Mouse (Mus musculus) left cerebral cortex, postnatal 36 days (tissue): Measurements from ENCODE around the gene Bad. TPM values are rescaled to one million over a fixed set of nuclear protein-coding genes. Genes with fewer than 3 reads are reported as not detected.
A peak's percentile ranks its signal among the peaks of the same experiment; 100 is the strongest.

ENCODE experiments used
- DNase-seq, 2 experiments: peaks; one replicate each; pipeline ENCODE4 v3.0.0; 2021 to 2022; ENCODE audit warnings: low spot score in 2 of 2, mixed read lengths in 1 of 2
- intact Hi-C: fragments of 180-260 bp; cut with DNase I; formaldehyde crosslinking; loops from one replicate; pipeline ENCODE4 v1.15.1; 2025
- total RNA-seq, 2 experiments: library from RNA; stranded (reverse); gene quantifications; 2 replicates each; pipeline ENCODE4 v1.2.3; 2021

Gene Bad
- total RNA-seq, 2 experiments from 2014 or later, result 36.6 to 42.6 TPM

GRCm38 (mm10) chr19:6931002-6931401 lies 10.7 kb upstream of the Bad start:
- DNase-seq, result no peak
- intact Hi-C loops, result loop anchor here (5.0 to 10.0 kb wide), 2 partner anchors 436 to 509 kb away; no protein-coding TSS in a partner anchor

DNA sequence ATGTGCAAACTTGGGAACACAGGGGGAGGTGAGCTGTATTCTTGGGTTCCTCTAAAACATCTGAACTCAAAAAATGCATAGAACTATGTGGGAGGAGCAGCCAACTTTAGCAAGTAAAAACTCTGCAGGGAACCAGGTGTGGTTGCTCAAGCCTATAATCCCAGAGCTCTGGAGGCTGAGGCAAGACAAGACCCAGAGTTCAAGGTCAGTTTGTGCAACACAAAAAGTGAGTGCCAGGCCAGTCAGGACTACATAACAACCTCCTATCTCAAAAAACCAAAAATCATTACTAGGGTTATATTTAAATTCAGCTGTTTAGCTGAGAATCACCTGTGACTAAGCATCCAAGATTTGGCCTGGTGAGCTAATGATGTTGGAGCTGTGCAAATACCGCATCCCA lies 9.6 kb upstream of the Bad start:
- no peak for DNase-seq
- intact Hi-C loops, result loop anchor here (5.0 to 10.0 kb wide), 2 partner anchors 437 to 510 kb away; no protein-coding TSS in a partner anchor

GRCm38 (mm10) chr19:6933102-6933435 lies 8.6 kb upstream of the Bad start:
- peak in 1 of 2 experiments; percentile 78 for DNase-seq
- intact Hi-C loops, result loop anchor here (5.0 to 10.0 kb wide), 2 partner anchors 438 to 511 kb away; no protein-coding TSS in a partner anchor

GRCm38 (mm10) chr19:6933436-6934194 lies 8.0 kb upstream of the Bad start:
- intact Hi-C loops, result loop anchor here (5.0 to 10.0 kb wide), 2 partner anchors 439 to 511 kb away; no protein-coding TSS in a partner anchor
- DNase-seq, result peak; percentile 73 to 79

GRCm38 (mm10) chr19:6934195-6934977 lies 7.3 kb upstream of the Bad start, which contains the start of gene Kcnk4:
TSS of gene Kcnk4 (minus strand) at chr19:6934515.
- DNase-seq, result no peak
- intact Hi-C loops, result loop anchor here (5.0 to 10.0 kb wide), 2 partner anchors 440 to 512 kb away; no protein-coding TSS in a partner anchor

DNA sequence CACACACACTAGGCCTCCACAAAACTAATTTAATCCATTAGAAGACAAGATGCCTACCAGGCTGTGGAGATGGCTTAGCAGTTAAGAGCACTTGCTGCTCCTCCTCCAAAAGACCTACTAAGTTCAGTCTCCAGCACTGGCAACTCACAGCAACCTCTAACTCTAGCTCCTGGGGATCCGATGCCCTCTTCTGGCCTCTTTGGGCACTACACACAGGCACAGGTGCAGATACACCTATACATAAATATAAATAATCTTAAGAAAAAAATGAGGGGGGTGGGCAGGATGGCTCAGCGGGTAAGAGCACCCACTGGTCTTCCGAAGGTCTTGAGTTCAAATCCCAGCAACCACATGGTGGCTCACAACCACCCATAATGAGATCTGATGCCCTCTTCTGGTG lies 5.4 kb upstream of the Bad start:
- no peak for DNase-seq
- intact Hi-C loops, result loop anchor here (10.0 kb wide), 1 partner anchor 441 kb away; no protein-coding TSS in a partner anchor

GRCm38 (mm10) chr19:6937541-6938465 lies 3.9 kb upstream of the Bad start:
- intact Hi-C loops, result loop anchor here (10.0 kb wide), 1 partner anchor 443 kb away; no protein-coding TSS in a partner anchor
- no peak for DNase-seq

DNA sequence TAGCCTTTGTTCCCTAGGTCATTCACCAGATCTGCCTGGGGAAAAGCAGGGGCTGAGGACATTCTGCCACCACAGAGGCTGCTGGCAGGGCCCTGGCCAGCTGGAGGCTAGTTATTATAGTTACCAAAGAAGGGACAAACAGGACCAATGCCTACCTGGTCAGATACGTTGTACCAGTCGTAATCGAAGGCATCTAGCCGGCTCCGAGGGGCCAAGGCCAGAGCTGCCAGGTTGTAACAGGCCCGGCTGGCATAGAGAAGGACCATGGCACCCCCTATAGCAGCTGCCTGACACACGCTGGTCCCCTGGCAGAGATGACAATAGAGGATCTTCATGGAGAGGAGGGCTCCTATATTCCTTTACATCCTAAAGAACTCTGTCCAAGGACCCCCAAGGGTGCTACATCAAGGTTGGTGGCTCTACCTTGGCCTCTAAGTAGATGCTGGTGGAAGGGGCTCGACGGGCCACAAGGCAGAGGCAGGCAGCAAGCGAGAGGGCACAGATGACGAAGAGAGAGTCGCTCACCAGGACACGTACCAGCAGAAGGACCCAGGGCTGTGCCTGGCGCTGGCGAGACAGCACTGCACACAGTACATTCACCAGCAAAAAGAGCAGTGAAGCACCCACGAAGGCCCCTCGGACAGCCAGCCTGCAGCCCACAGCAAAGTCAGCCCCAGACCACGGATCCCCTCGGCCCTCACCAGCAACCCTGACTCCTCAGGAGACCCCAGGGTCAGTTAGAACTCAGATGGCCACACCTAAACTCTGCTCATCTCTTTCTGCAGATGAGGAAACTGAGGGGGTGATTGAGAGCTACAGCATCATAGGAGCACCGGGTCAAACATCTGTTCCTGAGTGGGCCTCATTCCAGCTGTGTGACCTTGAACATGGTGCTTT lies 2.3 kb upstream of the Bad start:
- DNase-seq, result no peak
- intact Hi-C loops, result loop anchor here (10.0 kb wide), 2 partner anchors 445 to 695 kb away; partner anchors contain the start of gene Atg2a

GRCm38 (mm10) chr19:6940396-6941351 lies 987 bp upstream of the Bad start:
- no peak for DNase-seq
- intact Hi-C loops, result loop anchor here (1.0 to 10.0 kb wide), 2 partner anchors 19 to 696 kb away; partner anchors contain the start of genes Atg2a and Esrra

- peak; percentile 91 to 92 for DNase-seq
- intact Hi-C loops, result loop anchor here (10.0 kb wide), 1 partner anchor 697 kb away; the partner anchor contains the start of gene Atg2a
Observed at GRCm38 (mm10) chr19:6942249-6942691, 609 bp downstream of the Bad start, which contains the start of gene Gpr137. TSS of gene Gpr137 (minus strand) at chr19:6942480.

DNA sequence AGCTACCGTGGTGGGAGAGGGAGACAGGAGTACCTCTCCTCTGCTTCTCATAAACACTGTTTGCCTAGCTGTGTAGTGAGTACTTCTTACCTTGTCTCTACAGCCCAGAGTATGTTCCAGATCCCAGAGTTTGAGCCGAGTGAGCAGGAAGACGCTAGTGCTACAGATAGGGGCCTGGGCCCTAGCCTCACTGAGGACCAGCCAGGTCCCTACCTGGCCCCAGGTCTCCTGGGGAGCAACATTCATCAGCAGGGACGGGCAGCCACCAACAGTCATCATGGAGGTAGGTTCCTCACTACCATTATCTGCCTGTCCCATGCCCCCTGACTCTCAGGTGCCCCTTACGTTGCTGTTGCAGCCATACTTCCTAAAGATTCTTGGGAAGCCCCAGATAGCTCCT lies 1.1 kb downstream of the Bad start:
- intact Hi-C loops, result loop anchor here (10.0 kb wide), 1 partner anchor 698 kb away; the partner anchor contains the start of gene Atg2a
- no peak for DNase-seq

DNA sequence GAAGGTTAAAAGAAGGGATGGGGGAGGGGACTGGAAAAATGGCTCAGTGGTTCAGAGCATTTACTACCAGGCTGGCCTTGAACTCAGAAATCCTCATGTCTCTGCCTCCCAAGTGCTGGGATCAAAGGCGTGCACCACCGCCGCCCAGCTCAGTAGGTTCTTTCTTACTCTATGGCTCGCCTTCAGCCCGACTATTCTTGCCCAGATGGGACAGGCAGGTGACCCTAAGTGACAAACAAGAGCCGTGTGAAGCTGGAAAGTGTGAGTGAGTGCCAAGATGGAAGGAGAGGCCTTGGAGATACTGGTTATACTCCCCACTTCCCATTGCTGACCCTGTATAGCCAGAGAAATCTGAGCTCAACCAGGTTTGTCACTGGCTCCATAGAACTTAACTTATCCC lies 2.0 kb downstream of the Bad start:
- intact Hi-C loops, result loop anchor here (10.0 kb wide), 1 partner anchor 699 kb away; the partner anchor contains the start of gene Atg2a
- DNase-seq, result no peak

DNA sequence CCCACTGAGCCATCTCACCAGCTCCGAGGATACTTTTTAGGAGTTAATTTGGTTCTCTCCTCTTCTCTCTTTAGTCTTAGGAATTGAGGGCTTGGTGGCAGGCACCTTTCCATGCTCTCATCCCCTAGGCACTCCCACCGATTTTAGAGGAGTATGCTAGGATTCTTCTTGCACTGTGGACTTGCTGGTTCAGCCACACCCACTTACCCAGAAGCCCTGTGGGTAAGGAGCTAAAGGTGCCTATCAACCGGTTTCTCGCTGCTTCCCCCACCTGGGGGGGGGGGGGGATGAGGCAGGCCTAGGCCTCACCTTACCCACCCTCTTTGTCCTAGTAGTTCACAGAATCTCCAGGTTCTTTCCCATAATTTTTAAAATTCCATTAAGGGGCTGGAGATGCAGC lies 6.1 kb downstream of the Bad start:
- intact Hi-C loops, result loop anchor here (10.0 kb wide), 1 partner anchor 703 kb away; the partner anchor contains the start of gene Atg2a
- no peak for DNase-seq

- no peak for DNase-seq
- intact Hi-C loops, result loop anchor here (10.0 kb wide), 1 partner anchor 703 kb away; the partner anchor contains the start of gene Atg2a
Observed at GRCm38 (mm10) chr19:6948186-6948585, 6.5 kb downstream of the Bad start.

GRCm38 (mm10) chr19:6949532-6949931 lies 7.9 kb downstream of the Bad start:
- no peak for DNase-seq
- intact Hi-C loops, result loop anchor here (10.0 kb wide), 1 partner anchor 705 kb away; the partner anchor contains the start of gene Atg2a

- DNase-seq, result no peak
- intact Hi-C loops, result loop anchor here (2.0 to 10.0 kb wide), 2 partner anchors 23 to 705 kb away; partner anchors contain the start of gene Atg2a
Observed at GRCm38 (mm10) chr19:6949951-6950350, 8.3 kb downstream of the Bad start.
